Mouse (Mus musculus): ENCODE measurements around the gene Btaf1. TPM values are rescaled to one million over a fixed set of nuclear protein-coding genes. Genes with fewer than 3 reads are reported as not detected.
A peak's percentile ranks its signal among the peaks of the same experiment; 100 is the strongest.

The Btaf1 gene
- polyA plus RNA-seq, 2 experiments = 13.2 to 13.6 TPM

DNA sequence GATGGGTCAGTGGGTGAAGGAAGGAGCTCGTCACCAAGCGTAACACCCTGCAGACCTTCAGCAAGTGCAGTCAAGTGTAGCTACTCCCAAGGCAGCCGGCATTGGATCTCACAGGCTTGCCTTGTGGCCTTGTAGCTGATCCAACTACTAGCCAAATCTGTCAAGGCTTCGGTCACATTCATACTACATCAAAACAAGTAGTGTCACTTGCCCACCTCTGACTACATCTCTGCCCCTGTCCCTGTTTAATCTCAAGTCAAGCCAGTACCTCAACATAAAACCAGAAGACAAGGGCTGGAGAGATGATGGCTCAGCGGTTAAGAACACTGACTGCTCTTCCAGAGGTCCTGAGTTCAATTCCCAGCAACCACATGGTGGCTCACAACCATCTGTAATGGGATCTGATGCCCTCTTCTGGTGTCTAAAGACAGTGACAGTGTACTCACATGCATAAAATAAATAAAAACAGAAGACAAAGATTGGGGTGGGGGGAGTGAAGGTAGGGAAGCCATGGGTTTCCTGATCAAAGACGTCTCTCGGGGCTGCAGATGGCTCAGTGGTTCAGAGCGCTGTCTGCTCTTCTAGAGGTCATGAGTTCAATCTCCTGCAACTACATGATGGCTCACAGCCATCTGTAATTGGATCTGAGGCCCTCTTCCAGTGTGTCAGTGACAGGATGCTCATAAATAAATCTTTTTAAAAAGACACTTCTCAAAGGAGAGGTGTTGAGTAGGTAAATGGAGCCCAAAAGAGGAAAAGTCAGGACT, 88.5 kb downstream of the Btaf1 start:
- Histone ChIP-seq H3K4me2 (replicated peaks; ENCODE audit: low read depth, low read length, severe bottlenecking) (no peak overlapping the region), H3K27me3 (ENCODE audit: control insufficient read depth, insufficient read depth, low read length) (no peaks in the 10 kb centered on the region), H3K4me1 (ENCODE audit: control insufficient read depth, insufficient read depth, low read length) (no peaks in the 10 kb centered on the region; the same call in 1 of the 2 replicates), H3K36me3 (ENCODE audit: control insufficient read depth, insufficient read depth, low read length) (peaks cover 46% of the 10 kb centered on the region), H3K4me3 (replicated peaks; ENCODE audit: low read length) (no peak overlapping the region), H3K9ac (ENCODE audit: low read depth, low read length, severe bottlenecking) (no peak overlapping the region), H3K9me3 (ENCODE audit: control insufficient read depth, low read length) (0 out of 2 replicates have a peak, but pooled peaks cover 3% of the 10 kb centered on the region), H3K27ac (replicated peaks; ENCODE audit: low read depth, low read length) (no peak overlapping the region)
- 77% methylated on average over 8 of the region's 8 CpGs for WGBS
- no peak for DNase-seq (ENCODE audit: low spot score)
- no peak for ATAC-seq (ENCODE audit: low FRiP score, low read depth)
- TF ChIP-seq POLR2A (IDR thresholded peaks at IDR 0.05; ENCODE audit: borderline replicate concordance, extremely low read depth, insufficient read depth, insufficient read length) = no peak

DNA sequence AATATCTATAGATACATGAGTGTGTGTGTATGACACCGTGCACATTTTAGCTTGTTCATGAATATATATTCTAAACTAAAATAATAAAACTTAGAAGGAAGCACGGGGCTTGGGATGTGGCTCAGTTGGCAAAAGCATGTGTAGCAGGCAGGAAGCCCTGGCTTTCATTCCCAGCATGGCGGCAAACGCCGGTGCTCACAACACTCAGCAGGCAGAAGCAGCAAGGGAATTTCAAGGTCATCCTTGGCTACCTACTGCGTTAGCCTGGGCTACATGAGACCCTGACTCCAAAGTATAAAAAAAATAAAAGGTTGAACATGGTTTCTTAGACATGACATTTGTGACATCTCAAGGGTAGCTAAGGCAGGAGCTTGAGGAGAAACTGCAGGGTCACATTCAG, 91.0 kb downstream of the Btaf1 start:
- 0 out of 2 replicates have a peak, but pooled peaks cover 3% of the 10 kb centered on the region for H3K9me3 ChIP-seq (ENCODE audit: control insufficient read depth, low read length)

DNA sequence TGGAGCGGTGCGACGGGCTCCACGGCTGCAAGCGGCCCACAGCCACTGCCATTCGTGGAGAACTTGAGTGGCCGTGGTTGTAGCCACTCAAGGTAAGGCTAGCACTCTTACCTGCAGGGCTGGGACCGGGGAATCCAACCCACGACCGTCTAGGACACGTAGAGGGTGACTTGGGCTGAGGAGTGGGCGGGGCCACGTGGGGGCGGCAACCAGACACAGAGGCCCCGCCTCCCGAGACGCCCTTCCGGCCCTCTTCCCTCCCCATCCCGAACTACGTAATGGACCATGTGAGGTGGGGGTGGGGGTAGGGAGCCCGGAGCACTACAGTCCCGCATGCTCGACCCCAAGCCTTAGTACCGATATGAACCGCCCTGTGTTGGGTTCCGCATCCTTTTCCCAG, 92.5 kb downstream of the Btaf1 start:
- WGBS = 4% methylated on average over 25 of the region's 26 CpGs
- Histone ChIP-seq H3K36me3 (ENCODE audit: control insufficient read depth, insufficient read depth, low read length) (peaks cover 8% of the 10 kb centered on the region), H3K9ac (ENCODE audit: low read depth, low read length, severe bottlenecking) (peak overlapping the region; percentile 41), H3K4me1 (ENCODE audit: control insufficient read depth, insufficient read depth, low read length) (no peaks in the 10 kb centered on the region; the same call in 1 of the 2 replicates), H3K9me3 (ENCODE audit: control insufficient read depth, low read length) (0 out of 2 replicates have a peak, but pooled peaks cover 3% of the 10 kb centered on the region), H3K4me3 (replicated peaks; ENCODE audit: low read length) (peak overlapping the region; percentile 37), H3K27me3 (ENCODE audit: control insufficient read depth, insufficient read depth, low read length) (no peaks in the 10 kb centered on the region), H3K4me2 (replicated peaks; ENCODE audit: low read depth, low read length, severe bottlenecking) (peak overlapping the region; percentile 47), H3K27ac (replicated peaks; ENCODE audit: low read depth, low read length) (0 out of 2 replicates have a peak overlapping the region, but pooled peaks have one; percentile 33)
- TF ChIP-seq POLR2A (IDR thresholded peaks at IDR 0.05; ENCODE audit: borderline replicate concordance, extremely low read depth, insufficient read depth, insufficient read length) = no peak
- DNase-seq (ENCODE audit: low spot score) = peak; percentile 78
- peak; percentile 94 for ATAC-seq (ENCODE audit: low FRiP score, low read depth)

More for the DNA sequence above, 91.0 kb downstream of the Btaf1 start:
- H3K4me2 ChIP-seq (replicated peaks; ENCODE audit: low read depth, low read length, severe bottlenecking) = no peak overlapping the region
- H3K27ac ChIP-seq (replicated peaks; ENCODE audit: low read depth, low read length) = no peak overlapping the region
- 96% methylated on average over 6 of the region's 6 CpGs for WGBS
- H3K4me3 ChIP-seq (replicated peaks; ENCODE audit: low read length) = no peak overlapping the region
- DNase-seq (ENCODE audit: low spot score) (no peak), ATAC-seq (ENCODE audit: low FRiP score, low read depth) (no peak)
- no peak for TF ChIP-seq POLR2A (IDR thresholded peaks at IDR 0.05; ENCODE audit: borderline replicate concordance, extremely low read depth, insufficient read depth, insufficient read length)
- H3K9ac ChIP-seq (ENCODE audit: low read depth, low read length, severe bottlenecking) = no peak overlapping the region
- peaks cover 21% of the 10 kb centered on the region for H3K36me3 ChIP-seq (ENCODE audit: control insufficient read depth, insufficient read depth, low read length)
- no peaks in the 10 kb centered on the region; the same call in 1 of the 2 replicates for H3K4me1 ChIP-seq (ENCODE audit: control insufficient read depth, insufficient read depth, low read length)
- no peaks in the 10 kb centered on the region for H3K27me3 ChIP-seq (ENCODE audit: control insufficient read depth, insufficient read depth, low read length)

DNA sequence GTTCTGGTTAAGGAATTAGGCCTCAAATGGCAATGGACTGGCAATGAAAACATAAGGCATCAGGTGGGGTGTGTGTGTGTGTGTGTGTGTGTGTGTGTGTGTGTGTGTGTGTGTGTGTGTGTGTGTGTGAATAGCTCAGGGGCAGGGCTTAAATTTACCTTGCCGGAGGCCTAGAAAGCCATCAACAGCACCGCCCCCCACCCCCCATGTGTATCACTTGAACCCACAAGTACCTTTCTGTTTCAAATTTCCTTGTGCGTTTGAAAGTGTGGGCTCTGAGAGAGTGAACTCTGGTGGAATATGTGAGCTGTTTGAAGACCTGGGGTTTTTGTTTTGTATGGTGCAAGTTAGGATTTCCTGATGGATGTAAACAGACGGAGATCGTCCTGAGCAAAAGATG, 93.1 kb downstream of the Btaf1 start:
- TF ChIP-seq POLR2A (IDR thresholded peaks at IDR 0.05; ENCODE audit: borderline replicate concordance, extremely low read depth, insufficient read depth, insufficient read length) = no peak
- H3K36me3 ChIP-seq (ENCODE audit: control insufficient read depth, insufficient read depth, low read length) = peaks cover 3% of the 10 kb centered on the region
- H3K9ac ChIP-seq (ENCODE audit: low read depth, low read length, severe bottlenecking) = peak overlapping the region; percentile 41
- no peaks in the 10 kb centered on the region for H3K27me3 ChIP-seq (ENCODE audit: control insufficient read depth, insufficient read depth, low read length)
- 0 out of 2 replicates have a peak overlapping the region, but pooled peaks have one; percentile 33 for H3K27ac ChIP-seq (replicated peaks; ENCODE audit: low read depth, low read length)
- peak overlapping the region; percentile 47 for H3K4me2 ChIP-seq (replicated peaks; ENCODE audit: low read depth, low read length, severe bottlenecking)
- H3K9me3 ChIP-seq (ENCODE audit: control insufficient read depth, low read length) = 0 out of 2 replicates have a peak, but pooled peaks cover 3% of the 10 kb centered on the region
- peak overlapping the region; percentile 37 for H3K4me3 ChIP-seq (replicated peaks; ENCODE audit: low read length)
- 45% methylated on average over 5 of the region's 5 CpGs for WGBS
- no peaks in the 10 kb centered on the region; the same call in 1 of the 2 replicates for H3K4me1 ChIP-seq (ENCODE audit: control insufficient read depth, insufficient read depth, low read length)
- no peak for DNase-seq (ENCODE audit: low spot score)
- ATAC-seq (ENCODE audit: low FRiP score, low read depth) = 0 out of 2 replicates have a peak, but pooled peaks have one; percentile 14

DNA sequence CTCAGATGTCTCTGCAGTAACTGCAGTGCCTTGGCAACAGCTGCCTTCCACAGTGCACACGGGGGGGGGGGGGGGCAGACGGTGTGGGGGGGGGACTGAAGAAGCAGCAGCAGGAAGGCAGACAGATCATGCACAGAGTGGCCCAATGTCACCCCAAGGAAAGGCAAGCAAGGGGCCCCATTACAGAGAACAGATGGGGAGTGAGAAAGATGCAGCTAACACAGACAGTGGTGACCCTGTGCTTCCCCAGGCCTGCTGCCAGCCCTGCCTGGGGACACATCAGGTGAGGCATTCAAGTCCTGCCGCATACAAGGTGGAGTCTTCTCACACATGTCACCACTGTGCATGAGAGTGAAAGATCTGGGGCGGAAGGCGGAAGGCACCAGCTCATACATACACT, 94.7 kb downstream of the Btaf1 start:
- Histone ChIP-seq H3K27me3 (ENCODE audit: control insufficient read depth, insufficient read depth, low read length) (no peaks in the 10 kb centered on the region), H3K4me1 (ENCODE audit: control insufficient read depth, insufficient read depth, low read length) (no peaks in the 10 kb centered on the region; the same call in 1 of the 2 replicates), H3K9me3 (ENCODE audit: control insufficient read depth, low read length) (0 out of 2 replicates have a peak, but pooled peaks cover 3% of the 10 kb centered on the region), H3K4me3 (replicated peaks; ENCODE audit: low read length) (no peak overlapping the region), H3K9ac (ENCODE audit: low read depth, low read length, severe bottlenecking) (no peak overlapping the region), H3K36me3 (ENCODE audit: control insufficient read depth, insufficient read depth, low read length) (no peaks in the 10 kb centered on the region), H3K4me2 (replicated peaks; ENCODE audit: low read depth, low read length, severe bottlenecking) (no peak overlapping the region), H3K27ac (replicated peaks; ENCODE audit: low read depth, low read length) (no peak overlapping the region)
- no peak for TF ChIP-seq POLR2A (IDR thresholded peaks at IDR 0.05; ENCODE audit: borderline replicate concordance, extremely low read depth, insufficient read depth, insufficient read length)
- 71% methylated on average over 3 of the region's 5 CpGs for WGBS
- ATAC-seq (ENCODE audit: low FRiP score, low read depth) (no peak), DNase-seq (ENCODE audit: low spot score) (no peak)

All from limb, embryonic 14.5 days (tissue).